Mouse (Mus musculus) gastrocnemius, adult 2 months (tissue): Measurements from ENCODE around the gene Tagln3. TPM values are rescaled to one million over a fixed set of nuclear protein-coding genes. Genes with fewer than 3 reads are reported as not detected.

ENCODE experiments used
- DNase-seq: peaks from one replicate; pipeline ENCODE4 v3.0.0; 2022
- H3K27ac ChIP-seq: fragments of 200-600 bp; 2 replicates; pipeline ENCODE4 v1.8.1; 2022; ENCODE audit warnings: mild to moderate bottlenecking
- H3K4me3 ChIP-seq: fragments of 200-600 bp; 2 replicates; pipeline ENCODE4 v1.8.1; 2022; ENCODE audit warnings: mild to moderate bottlenecking, moderate library complexity
- CTCF ChIP-seq: fragments of 200-600 bp; IDR thresholded peaks from 2 replicates; pipeline ENCODE4 v1.8.1; 2022; ENCODE audit warnings: antibody characterized with exemption, mild to moderate bottlenecking, moderate library complexity
- intact Hi-C: fragments of 180-260 bp; cut with DNase I; formaldehyde crosslinking; loops from one replicate; pipeline ENCODE4 v1.15.1; 2025
- total RNA-seq, 2 experiments: library from RNA; stranded (reverse); gene quantifications; 2 replicates each; pipeline ENCODE4 v1.2.3; 2021

The Tagln3 gene
- total RNA-seq, 2 experiments from 2014 or later, result 0.26 to 1.2 TPM

DNA sequence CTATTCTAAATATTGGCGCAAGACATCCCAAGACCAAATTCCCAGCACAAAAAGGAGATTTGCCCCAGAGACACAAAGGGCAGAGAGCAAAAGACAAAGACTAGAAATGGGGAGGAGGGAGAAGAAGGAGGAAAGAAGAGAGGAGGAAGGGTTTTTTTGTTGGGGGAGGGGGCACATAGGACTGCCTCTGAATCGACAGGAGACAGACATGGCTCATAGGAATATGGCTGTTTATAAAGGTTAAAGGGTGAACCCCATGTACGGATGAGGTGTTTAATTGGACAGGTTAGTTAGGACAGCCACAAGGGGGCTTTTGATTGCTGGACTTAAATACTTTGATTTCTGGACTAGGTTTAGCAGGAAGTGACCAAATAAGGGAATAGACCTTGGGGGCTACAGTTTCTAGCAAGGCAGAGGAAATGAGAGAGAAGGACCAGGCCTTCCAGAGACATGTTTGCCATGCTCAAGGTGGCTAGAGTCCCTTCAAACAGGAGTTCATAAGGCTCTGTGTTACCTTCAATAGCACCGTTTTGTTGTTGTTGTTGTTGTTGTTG, 19.3 kb upstream of the Tagln3 start:
- no peak for TF ChIP-seq CTCF
- intact Hi-C loops, result no loop called here
- Histone ChIP-seq H3K4me3 (no peak overlapping the region), H3K27ac (peak overlapping the region; percentile 95; the same call in 1 of the 2 replicates)
- DNase-seq, result no peak

DNA sequence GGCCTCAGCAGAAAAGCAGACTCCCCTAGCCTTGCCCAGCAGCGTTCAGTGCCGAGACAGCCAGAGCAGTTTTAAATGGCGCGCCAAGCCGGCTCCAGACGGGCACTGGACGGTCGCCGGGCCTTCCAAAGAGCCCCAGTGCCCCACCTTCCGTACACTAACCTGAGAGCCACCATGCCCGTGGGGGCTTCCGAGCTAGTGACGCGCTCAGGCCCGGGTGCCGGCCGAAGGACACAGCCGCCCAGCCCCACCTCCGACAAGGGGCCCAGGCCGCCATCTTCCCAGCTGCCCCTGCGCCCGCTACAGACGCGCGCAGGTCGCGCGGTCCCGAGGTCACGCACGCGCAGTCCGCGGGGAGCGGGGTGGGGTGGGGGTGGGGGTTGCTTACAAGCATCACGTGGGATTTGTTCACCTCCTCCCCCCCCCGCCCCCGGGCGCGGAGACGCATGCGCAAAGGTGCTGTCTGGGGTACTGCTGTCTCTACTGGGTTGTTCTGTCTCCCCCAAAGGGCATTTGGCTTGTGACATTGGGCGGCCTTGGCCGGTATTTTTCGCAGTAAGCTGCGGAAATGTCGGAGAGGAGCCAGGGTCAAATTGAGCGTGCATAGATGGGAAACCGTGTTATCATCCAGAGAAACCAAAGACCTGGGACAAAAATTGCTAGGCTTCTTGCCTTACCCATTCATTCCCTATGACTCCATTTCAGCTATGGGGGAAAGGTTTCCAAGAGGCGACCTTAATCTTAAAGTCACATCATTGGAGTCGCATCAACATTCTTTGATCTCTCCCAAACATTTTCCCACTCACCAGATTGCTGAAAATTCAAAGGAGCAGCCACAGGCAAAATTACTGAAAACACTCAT, 18.4 kb upstream of the Tagln3 start, which contains the start of gene Abhd10:
Abhd10 (minus strand) TSS at position 341 of the 862 bp plus-strand sequence.
- no peak for TF ChIP-seq CTCF
- peak; percentile 97 for DNase-seq
- Histone ChIP-seq H3K4me3 (peak within 1 kb of the TSS; percentile 95), H3K27ac (peak within 1 kb of the TSS; percentile 95)
- intact Hi-C loops, result no loop called here

DNA sequence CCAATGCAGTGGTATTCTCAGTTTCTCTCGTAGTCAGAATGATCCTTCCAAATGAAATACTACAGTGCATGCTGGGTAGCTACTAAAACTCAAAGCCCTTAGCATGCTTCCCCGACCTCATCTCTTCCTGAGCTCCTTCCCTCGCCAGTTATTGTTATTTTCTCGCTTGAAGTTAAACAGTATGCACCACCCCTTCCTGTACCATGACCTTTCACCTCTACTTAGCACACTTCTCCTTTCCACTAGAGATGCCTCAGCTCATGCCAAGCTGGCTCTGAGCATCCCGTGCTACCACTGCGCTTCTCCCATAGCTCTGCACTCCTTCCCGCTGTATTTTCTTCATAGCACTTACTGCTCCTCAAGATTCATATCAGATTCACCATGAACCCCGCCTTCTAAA, 13.5 kb upstream of the Tagln3 start:
- Histone ChIP-seq H3K27ac (no peak overlapping the region), H3K4me3 (no peak overlapping the region)
- no peak for DNase-seq
- TF ChIP-seq CTCF, result no peak
- intact Hi-C loops, result no loop called here

DNA sequence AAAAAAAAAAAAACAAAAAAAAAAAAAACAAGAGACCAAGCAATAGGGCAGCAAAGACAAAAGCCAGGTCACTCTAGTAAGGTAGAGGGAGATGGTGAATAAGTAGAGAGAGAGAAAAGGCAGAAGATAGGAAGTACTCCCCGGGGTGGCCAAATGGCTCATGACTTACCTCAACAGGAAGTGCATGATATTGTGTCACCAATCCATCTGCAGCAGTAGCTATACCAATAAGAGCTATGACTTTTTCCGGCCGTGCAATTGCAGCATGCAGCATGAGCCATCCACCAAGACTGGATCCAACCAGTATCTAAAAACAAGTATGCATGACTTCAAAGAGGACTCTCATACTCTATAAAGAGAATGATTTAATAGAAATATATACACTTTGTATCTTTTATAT, 12.3 kb upstream of the Tagln3 start:
- TF ChIP-seq CTCF, result no peak
- no peak overlapping the region for H3K27ac ChIP-seq
- no peak for DNase-seq
- H3K4me3 ChIP-seq, result no peak overlapping the region
- intact Hi-C loops, result no loop called here

DNA sequence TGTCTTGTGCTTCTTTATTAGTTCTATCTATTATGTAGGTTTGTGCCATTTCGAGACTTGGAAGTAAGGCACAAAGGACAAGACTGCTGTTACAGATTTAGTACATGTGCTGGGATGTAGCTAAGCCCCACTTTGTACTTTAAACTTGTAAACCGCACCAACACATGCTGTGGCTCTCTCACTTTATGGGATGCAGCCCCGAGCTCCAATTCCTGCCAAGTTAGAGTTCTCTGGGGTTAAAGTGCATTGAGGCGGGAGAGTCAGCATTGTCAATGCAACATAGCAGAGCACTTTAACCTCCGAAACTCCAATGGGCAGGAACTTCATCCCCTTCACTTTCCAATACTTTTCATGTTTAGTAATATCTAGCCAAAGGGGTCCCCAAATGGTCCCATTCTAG, 4.8 kb upstream of the Tagln3 start:
- Histone ChIP-seq H3K27ac (no peak overlapping the region; the same call in 1 of the 2 replicates), H3K4me3 (no peak overlapping the region)
- intact Hi-C loops, result no loop called here
- TF ChIP-seq CTCF, result no peak
- DNase-seq, result no peak

DNA sequence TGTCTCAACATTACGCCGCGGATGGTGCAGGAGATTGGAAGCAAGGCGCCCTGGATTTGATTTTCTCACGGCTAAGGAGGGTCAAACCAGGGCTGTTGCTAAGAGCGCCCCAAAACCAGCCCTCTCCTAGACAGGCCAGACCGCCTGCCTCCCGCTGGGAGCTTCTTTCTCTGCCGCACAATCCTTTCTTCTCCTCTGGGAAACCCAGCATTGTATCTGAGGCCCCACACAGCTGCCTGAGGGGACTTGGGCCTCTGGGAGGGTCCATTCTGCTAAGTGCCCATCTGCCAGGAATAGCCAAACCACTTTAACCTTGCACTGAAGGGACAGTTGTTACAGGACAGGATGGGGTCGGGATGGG, 314 bp upstream of the Tagln3 start:
- Histone ChIP-seq H3K4me3 (peak overlapping the region; percentile 65), H3K27ac (no peak overlapping the region)
- DNase-seq, result no peak
- no peak for TF ChIP-seq CTCF
- intact Hi-C loops, result no loop called here

DNA sequence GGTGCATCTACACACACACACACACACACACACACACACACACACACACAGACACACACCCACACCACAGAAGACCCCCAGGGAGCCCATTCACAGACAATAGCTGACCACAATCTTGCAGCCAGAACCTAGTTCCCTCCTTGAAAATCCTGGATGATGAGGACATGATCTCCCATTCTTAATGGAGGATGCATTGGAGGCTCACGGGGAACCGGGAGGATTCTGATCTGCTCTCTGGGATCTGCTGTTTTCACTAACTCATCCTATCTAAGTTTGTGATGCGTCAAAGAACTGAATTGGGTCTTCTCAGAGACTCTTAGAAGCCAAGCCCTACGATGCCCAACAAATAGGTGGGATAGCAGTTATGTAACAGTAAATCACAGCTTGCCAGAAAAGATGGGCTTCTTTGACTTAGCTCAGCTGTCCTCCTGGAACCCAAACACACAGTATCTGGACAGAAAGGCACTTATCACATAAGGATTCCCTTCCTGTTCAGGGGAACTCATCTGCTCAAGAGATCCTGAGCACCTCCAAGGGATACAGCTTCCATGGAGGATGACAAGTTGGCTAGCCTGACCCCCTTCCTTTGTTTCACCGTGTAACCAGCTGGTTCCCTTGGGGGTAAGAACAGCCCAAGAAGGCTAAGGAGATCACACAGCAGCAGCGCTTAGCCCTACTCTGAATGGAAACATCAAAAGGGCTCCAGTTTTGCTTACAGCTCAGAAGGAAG, 1.1 kb downstream of the Tagln3 start:
- no peak for DNase-seq
- intact Hi-C loops, result no loop called here
- H3K4me3 ChIP-seq, result no peak overlapping the region; the same call in 1 of the 2 replicates
- no peak overlapping the region for H3K27ac ChIP-seq
- TF ChIP-seq CTCF, result no peak

DNA sequence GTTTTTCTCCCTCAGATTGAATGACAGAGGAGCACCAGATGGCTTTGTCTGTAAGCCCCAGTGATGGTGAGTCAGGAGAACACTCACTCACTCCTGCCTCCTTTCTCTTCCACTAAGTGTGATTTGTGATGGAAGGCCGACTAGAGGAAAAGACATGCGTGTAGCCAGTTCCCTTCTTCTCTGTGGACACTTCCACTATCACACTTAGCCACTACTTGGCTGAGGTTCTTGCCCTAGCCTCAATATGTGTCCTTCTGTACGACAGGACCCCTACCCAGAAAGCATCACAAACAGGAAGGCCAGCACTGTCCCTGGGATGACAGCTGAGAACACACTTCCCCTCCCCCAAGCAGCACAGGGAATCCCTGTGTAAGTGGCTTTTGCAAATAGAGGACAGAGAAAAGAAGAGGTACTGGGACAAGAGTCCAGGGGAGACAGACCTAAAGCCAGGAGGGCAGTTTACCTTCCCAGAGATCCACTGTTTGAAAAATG, 1.9 kb downstream of the Tagln3 start:
- H3K27ac ChIP-seq, result no peak overlapping the region
- no peak for DNase-seq
- TF ChIP-seq CTCF, result no peak
- intact Hi-C loops, result no loop called here
- H3K4me3 ChIP-seq, result no peak overlapping the region

DNA sequence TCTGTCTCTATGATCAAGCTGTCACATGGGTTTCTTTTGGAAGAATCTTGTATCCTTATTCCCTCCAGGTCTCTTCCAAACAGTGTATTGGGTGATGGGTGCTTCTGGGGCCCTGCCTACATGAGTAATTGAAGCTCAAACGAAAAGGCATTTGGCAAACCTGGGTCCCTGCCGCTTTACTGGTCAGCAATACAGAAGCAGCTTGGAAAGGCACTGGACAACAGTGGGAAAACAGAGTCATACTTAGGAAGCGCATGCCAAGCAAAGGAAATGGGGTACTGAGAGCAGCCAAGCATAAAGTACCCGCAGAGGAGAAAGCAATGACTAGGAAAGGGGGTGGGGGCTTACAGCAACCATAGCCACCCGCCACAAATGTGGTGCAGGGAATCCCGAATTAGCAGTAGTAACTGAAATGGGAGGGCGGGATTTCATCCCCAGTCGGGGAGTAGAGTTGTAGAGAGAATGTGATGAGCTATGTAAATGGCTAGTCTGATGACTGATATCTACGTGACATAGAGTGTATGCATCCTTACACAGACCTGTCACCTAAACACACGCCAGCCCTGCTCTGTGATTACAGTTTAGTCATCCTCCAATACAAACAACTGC, 4.3 kb downstream of the Tagln3 start:
- intact Hi-C loops, result no loop called here
- Histone ChIP-seq H3K4me3 (no peak overlapping the region), H3K27ac (no peak overlapping the region)
- no peak for DNase-seq
- TF ChIP-seq CTCF, result no peak

DNA sequence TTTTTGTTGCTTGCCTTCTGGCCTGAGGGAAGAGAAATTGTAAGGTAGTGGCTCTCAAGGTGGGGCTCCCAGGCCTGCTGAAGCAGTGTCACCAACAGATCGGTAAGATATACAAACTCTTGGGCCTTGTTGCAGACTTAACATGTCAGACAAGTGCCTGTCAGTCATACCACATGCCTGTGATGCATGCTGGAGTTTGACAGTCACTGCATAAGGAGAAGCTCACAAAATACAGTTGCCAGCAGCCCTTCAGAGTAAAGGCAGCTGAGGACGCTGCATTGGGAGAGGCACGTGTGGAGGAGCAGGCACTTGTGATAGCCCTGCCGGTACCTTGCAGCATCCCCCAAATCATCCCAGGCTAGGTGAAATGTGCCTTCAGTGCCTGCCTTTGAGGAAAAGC, 6.1 kb downstream of the Tagln3 start:
- H3K4me3 ChIP-seq, result no peak overlapping the region
- DNase-seq, result no peak
- no peak for TF ChIP-seq CTCF
- intact Hi-C loops, result no loop called here
- no peak overlapping the region for H3K27ac ChIP-seq

DNA sequence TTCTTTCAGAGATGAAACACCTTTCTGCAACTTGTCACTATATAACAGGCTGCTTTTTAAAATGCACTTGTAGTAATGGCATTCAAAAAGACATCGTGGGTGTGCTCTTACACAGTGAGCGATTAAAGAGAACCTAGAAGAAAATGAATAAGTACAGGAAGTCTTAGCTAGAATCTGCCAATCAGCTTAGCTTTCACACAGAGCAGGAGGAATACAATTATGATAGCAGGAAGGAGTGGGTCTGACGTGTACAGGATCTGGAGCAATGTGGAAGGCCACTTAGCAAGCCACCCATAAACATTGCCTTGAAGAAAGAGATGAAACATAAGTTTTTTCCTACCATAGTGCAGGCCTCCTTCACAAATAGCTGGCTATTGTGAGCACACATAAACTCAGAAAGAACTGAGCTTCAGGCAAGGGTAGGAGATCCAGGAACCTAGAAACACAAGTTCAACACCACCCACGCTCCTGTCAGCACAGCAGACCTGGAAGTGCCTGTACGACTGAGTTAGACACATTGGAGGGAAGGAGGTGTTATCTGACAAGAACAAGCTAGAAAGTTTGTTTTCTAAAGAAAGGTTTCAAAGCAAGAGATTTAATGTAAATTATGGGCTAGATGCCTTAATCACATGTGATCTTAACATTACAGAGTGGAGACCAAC, 9.8 kb downstream of the Tagln3 start:
- intact Hi-C loops, result no loop called here

DNA sequence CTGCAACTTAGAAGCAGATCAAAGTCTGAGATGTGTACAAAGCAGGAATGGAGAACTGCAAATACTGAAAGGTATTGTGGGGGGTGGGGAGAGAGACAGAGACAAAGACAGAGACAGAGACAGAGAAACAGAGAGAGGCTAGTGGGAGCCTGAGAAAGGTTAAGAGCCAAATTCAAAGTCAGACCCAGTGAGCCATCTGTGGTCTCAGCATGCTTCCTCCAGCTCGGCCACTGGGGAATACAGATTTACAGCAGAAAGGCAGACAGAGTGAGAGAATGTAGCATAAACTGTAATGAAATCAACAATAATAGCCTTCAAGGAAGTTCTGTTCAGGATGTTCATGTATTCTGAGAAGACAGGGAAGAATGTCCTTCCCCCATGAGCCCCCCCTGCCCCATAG, 10.5 kb downstream of the Tagln3 start:
- Histone ChIP-seq H3K4me3 (no peak overlapping the region), H3K27ac (no peak overlapping the region)
- intact Hi-C loops, result no loop called here
- no peak for TF ChIP-seq CTCF
- DNase-seq, result no peak

More for the DNA sequence above, 9.8 kb downstream of the Tagln3 start:
- no peak for TF ChIP-seq CTCF
- no peak overlapping the region for H3K4me3 ChIP-seq
- H3K27ac ChIP-seq, result no peak overlapping the region
- no peak for DNase-seq
